Mouse (Mus musculus) urinary bladder, adult 18-20 months (tissue): ENCODE results near the gene Pfkfb3.
"Not testable (repeated sequence)": the region's sequence is repeated elsewhere in the genome, so short reads cannot be mapped to it uniquely, and the experiment has no call there.

Experiments used
- DNase-seq, 2 experiments: peaks; one replicate each; pipeline ENCODE4 v3.0.0; 2022; ENCODE audit warnings: low spot score in 2 of 2, mixed read lengths in 2 of 2

The Pfkfb3 gene

DNA sequence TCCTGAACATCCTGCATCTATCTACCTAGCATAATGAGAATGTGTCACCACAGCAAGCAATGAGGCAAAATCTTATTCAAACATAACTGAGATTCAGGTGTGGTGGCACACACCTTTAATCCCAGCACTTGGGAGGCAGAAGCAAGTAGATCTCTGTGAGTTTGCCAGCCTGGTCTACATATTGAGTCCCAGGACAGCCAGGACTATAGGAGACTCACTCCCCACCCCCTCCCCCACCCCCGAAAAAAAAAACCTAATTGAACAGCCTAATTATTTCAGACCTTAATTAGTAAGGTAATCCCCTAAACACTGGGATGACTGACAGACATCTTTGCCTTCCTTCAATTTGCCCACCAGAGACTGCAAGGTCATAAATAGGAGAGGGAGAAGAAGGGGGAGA, 2.2 kb downstream of the Pfkfb3 start:
- no peak for DNase-seq

- no peak for DNase-seq
Observed at GRCm38 (mm10) chr2:11548508-11548907, 5.4 kb downstream of the Pfkfb3 start.

DNA sequence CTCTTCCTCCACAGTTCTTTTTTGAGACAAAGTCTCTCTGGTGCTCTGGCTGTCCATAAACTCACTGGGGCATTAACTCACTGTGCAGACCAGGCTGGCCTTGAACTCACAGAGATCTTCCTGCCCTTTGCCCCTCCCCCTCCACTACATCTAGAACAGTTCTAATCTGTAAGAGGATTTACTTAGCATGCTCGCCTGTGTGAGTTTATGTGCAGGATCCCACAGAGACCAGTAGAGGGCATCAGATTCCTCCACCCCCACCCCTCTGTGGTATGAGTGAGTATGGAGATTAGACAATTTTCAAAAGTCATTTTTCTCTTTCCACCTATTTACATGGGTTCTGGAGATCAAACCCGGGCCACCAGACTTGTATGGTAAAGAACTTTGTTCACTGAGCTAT, 6.3 kb downstream of the Pfkfb3 start:
- no peak for DNase-seq

DNA sequence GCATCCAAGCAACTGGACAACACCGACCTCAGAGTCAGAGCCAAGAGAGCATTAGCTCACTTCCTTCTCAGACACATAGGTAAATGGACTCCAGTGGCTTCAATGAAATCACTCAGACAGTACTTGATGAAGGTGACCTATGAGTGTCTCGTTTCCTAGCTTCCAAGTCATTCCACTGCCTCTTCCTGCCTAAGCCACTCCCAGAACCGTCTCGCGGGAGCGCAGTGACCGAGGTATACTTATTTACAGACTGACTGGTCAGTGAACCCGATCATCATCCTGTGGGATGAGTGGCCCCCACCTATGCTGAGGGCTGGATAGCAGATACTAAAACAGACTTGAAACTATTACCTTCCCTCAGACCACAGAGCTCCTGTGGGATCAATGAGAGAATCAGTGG, 7.8 kb downstream of the Pfkfb3 start:
- no peak for DNase-seq

- no peak for DNase-seq
Observed at GRCm38 (mm10) chr2:11545380-11545779, 8.5 kb downstream of the Pfkfb3 start.

- no peak for DNase-seq
Observed at GRCm38 (mm10) chr2:11544342-11544741, 9.5 kb downstream of the Pfkfb3 start.

DNA sequence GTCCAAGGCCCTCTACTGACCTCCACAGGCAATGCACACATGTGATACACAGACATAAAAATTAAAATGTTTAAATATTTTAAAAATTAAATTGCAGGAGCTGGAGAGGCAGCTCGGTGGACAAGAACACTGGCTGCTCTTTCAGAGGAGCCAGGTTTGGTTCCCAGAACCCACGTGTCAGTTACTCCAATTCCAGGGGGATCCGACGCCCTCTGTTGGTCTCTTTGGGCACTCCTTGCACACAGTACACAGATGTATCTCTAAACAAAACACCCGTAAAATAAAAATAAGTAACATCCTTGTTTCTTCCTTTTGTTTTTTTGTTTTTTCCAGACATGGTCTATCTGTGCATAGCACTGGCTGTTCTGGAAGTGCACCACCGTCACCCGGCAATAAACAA, 10.7 kb downstream of the Pfkfb3 start:
- DNase-seq: no peak

DNA sequence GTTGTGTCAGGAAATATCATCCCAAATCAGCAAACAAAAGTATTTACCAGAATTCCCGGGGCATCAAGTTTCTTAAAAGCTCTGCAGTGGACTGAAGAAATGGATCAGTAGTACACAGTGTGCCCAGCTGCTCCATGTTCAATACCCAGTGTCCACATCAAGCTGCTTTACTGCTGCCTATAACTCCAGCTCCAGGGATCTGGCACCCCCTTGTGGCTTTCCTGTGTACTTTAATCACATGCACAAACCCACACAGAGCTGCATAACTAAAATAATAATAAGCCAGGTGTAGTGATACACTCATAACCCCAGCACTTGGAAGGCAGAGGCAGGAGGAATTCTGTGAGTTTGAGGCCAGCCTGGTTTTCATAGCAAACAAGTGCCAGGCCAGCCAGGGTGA, 11.2 kb downstream of the Pfkfb3 start:
- peak; percentile 43 to 50 for DNase-seq

GRCm38 (mm10) chr2:11542121-11542520, 11.8 kb downstream of the Pfkfb3 start:
- no peak for DNase-seq

GRCm38 (mm10) chr2:11541528-11541927, 12.3 kb downstream of the Pfkfb3 start:
- DNase-seq: not testable (repeated sequence)

DNA sequence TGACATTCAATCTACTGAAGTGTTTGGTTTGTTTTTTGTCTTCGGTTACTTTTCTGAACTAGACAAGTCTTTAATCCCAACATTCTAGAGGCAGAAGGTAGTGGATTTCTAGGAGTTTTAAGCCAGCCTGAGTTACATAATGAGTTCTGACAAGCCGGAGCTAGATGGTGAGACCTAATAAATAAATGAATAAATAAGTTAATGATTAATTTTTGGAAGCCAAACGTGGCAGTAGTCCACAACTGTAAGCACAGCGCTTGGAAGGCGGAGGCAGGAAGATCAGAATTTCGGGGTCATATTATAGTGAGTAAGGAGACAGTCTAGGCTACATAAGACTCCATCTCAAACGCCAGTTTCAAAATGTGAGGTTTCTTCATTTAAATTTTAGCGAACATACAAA, 17.9 kb downstream of the Pfkfb3 start:
- DNase-seq: no peak

GRCm38 (mm10) chr2:11535412-11535928, 18.4 kb downstream of the Pfkfb3 start:
- DNase-seq: peak; percentile 81 to 94

DNA sequence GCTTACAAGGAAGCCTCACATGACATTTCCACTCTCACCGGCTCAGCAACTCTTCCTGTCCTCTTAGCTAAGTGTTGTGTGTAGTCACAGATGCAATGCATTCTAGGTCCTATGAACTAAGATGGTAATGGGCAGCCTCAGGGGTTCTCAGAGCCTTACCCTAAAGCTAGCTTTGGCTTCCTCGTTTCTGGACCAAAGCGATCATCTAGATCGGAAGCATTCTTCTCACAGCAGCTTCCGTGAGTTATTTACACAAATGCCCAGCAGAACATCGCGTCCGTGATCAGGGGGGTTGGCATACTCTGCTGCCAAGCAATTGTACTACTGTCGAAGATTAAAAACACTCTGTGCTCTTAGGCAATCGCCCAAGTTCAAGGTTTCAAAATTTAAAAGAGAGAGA, 19.1 kb downstream of the Pfkfb3 start:
- DNase-seq: peak in 1 of 2 experiments; percentile 18

- peak in 1 of 2 experiments; percentile 24 for DNase-seq
Observed at GRCm38 (mm10) chr2:11530101-11530500, 23.8 kb downstream of the Pfkfb3 start.

DNA sequence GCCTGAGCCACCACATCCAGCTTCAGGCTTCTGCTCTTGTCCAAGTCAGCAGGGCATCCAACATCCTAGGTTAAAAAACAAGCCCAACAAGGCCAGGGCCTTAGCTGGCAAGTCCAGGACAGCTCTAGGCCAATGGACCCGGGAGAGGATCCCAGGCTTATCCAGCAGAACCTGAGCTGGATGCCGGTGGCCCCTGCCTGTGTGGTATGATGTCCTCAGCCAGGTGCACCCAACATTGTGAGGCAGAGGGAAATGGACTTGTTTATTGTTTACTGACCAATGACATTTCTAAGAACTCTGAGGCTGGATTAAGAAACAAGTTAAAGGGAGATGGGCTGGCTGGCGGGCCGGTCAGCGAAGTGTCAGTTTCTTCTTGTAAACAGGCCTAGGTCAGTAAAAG, 27.8 kb downstream of the Pfkfb3 start:
- no peak for DNase-seq

GRCm38 (mm10) chr2:11524736-11525135, 29.1 kb downstream of the Pfkfb3 start:
- no peak for DNase-seq

GRCm38 (mm10) chr2:11521758-11522157, 32.1 kb downstream of the Pfkfb3 start:
- DNase-seq: no peak

DNA sequence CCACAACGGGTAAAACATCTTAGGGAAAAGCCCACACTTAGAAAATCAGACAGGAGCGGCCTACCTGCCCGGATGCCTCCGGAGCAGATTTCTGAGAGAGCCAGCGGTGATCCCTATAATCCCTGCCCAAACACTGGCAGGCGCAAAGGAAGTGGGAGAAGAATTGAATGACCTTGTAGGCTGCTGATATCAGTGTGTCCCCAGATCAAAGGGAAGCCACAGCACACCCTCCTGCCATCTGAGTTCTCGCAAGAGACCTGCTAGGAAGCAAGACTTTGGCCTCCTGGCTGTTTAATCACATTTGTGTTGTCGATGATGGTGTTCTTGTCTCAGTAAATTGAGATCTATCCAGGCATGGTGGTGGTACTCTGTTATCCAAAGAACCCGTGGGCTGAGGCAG, 33.1 kb downstream of the Pfkfb3 start:
- DNase-seq: no peak

DNA sequence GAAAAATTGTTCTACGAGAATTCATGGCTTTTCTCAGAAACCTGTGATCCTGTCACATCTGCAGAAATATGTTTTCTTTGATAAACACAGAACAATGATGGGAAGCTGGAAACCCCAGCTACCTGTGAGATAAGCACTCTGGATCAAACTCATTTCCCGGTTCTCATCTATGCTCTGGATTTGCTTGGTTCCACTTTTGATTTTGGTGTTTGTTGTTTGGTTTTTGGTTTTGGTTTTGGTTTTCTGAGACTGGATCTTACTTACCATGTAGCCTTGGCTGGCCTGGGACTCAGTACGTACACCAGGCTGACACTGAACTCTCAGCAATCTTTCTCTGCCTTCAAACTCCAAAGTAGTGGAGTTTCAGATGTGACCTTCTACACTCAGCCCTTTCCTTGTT, 38.0 kb downstream of the Pfkfb3 start:
- no peak for DNase-seq

GRCm38 (mm10) chr2:11513057-11513967, 40.6 kb downstream of the Pfkfb3 start:
- peak in 1 of 2 experiments; percentile 53 for DNase-seq

DNA sequence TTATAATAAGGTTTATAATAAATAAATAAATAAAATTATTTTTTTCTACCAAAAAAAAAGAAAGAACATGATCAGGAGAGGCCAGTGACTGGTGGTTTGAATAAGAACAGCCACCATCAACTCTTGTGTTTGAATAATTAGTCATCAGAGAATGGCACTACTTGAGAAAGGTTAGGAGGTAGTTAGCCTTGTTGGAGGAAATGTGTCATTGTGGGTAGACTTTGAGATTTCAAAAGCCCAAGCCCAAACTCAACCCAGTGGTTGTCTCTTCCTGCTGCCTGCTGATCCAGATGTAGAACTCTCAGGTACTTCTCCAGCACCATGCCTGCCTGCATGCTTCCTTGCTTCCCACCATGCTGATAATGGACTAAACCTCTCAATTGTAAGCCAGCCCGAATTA, 41.8 kb downstream of the Pfkfb3 start:
- no peak for DNase-seq

DNA sequence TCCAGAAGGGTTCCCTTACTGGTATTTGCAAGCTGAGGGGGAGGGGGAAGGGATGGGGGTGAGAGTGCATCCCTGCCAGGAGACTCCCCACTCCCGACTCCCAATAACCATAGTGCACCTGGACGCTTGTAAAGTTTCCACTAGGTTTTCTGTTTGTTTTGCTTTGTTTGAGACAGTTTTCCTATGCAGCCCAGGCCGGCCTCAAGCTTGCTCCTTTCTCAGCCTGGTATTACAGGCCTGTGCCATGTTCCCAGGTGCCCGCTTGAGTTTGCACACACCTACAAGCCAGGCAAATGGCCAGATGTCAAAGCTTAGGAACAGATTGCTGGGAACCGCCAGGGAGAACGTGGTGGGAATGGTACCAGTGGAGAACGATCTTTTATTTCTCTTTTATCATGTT, 50.1 kb downstream of the Pfkfb3 start:
- DNase-seq: no peak

GRCm38 (mm10) chr2:11502901-11503431, 50.9 kb downstream of the Pfkfb3 start:
- peak; percentile 39 to 52 for DNase-seq
